Mouse (Mus musculus): ENCODE results near the gene Il1rl1.

- TF ChIP-seq HCFC1 (IDR thresholded peaks at IDR 0.05; ENCODE audit: borderline replicate concordance, insufficient read depth, low read length) (no peak), ZNF384 (IDR thresholded peaks at IDR 0.05; ENCODE audit: low read depth, low read length) (no peak)
Measured at GRCm38 (mm10) chr1:40476756-40477155, 47.4 kb downstream of the Il1rl1 start.
